Mouse (Mus musculus) lung, embryonic 15.5 days (tissue): ENCODE measurements at regions not wholly inside any gene's neighbourhood (a gene's known extent, or its start where the extent isn't known, plus 50 kb on each side); places are given as distances from the start of the nearest gene placed in this dataset.

Experiments
- ATAC-seq: fragments of 200-750 bp; cut with Nextera tagmentation; 2 replicates; pipeline ENCODE4 v1.8.0; 2017; ENCODE audit warnings: moderate number of reproducible peaks, borderline replicate concordance; ENCODE audit not compliant: low FRiP score, low TSS enrichment; ENCODE audit errors: extremely low read depth
- H3K27ac ChIP-seq: fragments of 300-500 bp; sonication (generic); 2 replicates; pipeline ENCODE4 v1.5.1; 2015; ENCODE audit warnings: moderate library complexity, mild to moderate bottlenecking, inconsistent platforms
- H3K27me3 ChIP-seq: fragments of 300-500 bp; sonication (generic); 2 replicates; pipeline ENCODE4 v1.6.1; 2015; ENCODE audit warnings: inconsistent platforms
- H3K36me3 ChIP-seq: fragments of 300-500 bp; sonication (generic); 2 replicates; pipeline ENCODE4 v1.6.1; 2015; ENCODE audit warnings: inconsistent platforms
- H3K4me1 ChIP-seq: fragments of 300-500 bp; sonication (generic); 2 replicates; pipeline ENCODE4 v1.6.1; 2015; ENCODE audit warnings: inconsistent platforms
- H3K4me2 ChIP-seq: fragments of 300-500 bp; sonication (generic); 2 replicates; pipeline ENCODE4 v1.6.1; 2015; ENCODE audit warnings: inconsistent platforms, mild to moderate bottlenecking, moderate library complexity
- H3K4me3 ChIP-seq: fragments of 300-500 bp; sonication (generic); 2 replicates; pipeline ENCODE4 v1.5.1; 2015; ENCODE audit warnings: mild to moderate bottlenecking, inconsistent platforms
- H3K9ac ChIP-seq: fragments of 300-500 bp; sonication (generic); 2 replicates; pipeline ENCODE4 v1.6.1; 2015; ENCODE audit warnings: inconsistent platforms
- H3K9me3 ChIP-seq: fragments of 300-500 bp; sonication (generic); 2 replicates; pipeline ENCODE4 v1.6.1; 2016; ENCODE audit warnings: inconsistent platforms
- WGBS: fragments of 180-500 bp; shearing (Covaris S2); methylation state at CpG from one replicate; pipeline ENCODE4 v1.1.7; 2015; 5-methylcytosine and 5-hydroxymethylcytosine counted together

- Histone ChIP-seq H3K36me3 (no peaks in the 10 kb centered on the region), H3K27me3 (no peaks in the 10 kb centered on the region), H3K4me3 (no peak overlapping the region), H3K9me3 (no peaks in the 10 kb centered on the region), H3K4me1 (0 out of 2 replicates have a peak, but pooled peaks cover 3% of the 10 kb centered on the region), H3K27ac (no peak overlapping the region), H3K9ac (no peak overlapping the region), H3K4me2 (no peak overlapping the region)
- peak; percentile 65 for ATAC-seq
Measured at GRCm38 (mm10) chr7:124593462-124593861, 610.8 kb downstream of the Hs3st4 start.

DNA sequence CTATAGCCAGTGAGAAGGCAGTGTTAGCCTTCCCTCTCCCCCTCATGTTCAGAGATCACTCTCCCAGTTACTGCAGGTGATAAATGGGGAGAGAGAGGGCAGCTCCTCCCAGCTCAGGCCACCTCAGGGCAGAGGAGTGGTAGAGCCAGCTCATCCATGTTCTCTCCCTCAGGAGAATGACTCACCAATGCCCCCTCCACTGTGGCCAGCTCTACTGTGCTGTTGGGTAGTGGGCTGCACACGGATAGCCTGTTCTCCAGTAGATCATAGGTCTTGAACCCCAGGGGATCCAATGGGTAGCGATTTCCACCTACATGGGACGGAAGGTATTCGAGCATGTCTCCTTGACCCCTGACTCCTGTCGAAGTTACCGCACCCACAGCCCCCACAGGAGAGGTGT is 618.1 kb downstream of the Hs3st4 start:
- H3K4me1 ChIP-seq = no peaks in the 10 kb centered on the region
- H3K9ac ChIP-seq = no peak overlapping the region
- no peaks in the 10 kb centered on the region for H3K36me3 ChIP-seq
- ATAC-seq = peak; percentile 23; the same call in 1 of the 2 replicates
- no peaks in the 10 kb centered on the region for H3K9me3 ChIP-seq
- H3K27me3 ChIP-seq = no peaks in the 10 kb centered on the region
- H3K4me2 ChIP-seq = no peak overlapping the region
- H3K4me3 ChIP-seq = no peak overlapping the region
- no peak overlapping the region for H3K27ac ChIP-seq
- WGBS = 94% methylated on average over 6 of the region's 6 CpGs

DNA sequence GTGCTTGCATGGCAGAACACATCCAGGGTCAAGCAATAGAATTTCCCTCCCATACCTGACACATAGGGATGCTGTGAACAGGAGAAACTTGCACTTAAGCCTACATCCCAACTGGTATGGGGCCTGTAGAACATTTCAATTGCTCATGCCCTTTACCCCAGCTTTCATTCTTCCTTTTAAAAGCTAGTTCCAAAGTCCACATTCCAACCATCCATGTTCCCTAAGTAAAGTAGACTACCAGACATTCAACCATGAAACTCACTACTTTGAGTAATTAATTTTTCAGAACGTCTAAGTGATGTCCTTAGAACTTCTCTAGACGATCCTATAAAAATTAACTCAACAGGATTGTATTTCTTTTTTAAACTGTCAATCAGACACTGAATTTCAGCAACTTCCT is 621.9 kb downstream of the Hs3st4 start:
- Histone ChIP-seq H3K36me3 (no peaks in the 10 kb centered on the region), H3K9me3 (no peaks in the 10 kb centered on the region), H3K4me1 (no peaks in the 10 kb centered on the region), H3K27me3 (no peaks in the 10 kb centered on the region), H3K4me2 (no peak overlapping the region), H3K4me3 (no peak overlapping the region), H3K27ac (no peak overlapping the region), H3K9ac (no peak overlapping the region)
- no peak for ATAC-seq
- 82% methylated on average over 2 of the region's 2 CpGs for WGBS

GRCm38 (mm10) chr7:124605978-124606377 is 623.3 kb downstream of the Hs3st4 start:
- no peaks in the 10 kb centered on the region for H3K27me3 ChIP-seq
- no peak overlapping the region for H3K4me3 ChIP-seq

DNA sequence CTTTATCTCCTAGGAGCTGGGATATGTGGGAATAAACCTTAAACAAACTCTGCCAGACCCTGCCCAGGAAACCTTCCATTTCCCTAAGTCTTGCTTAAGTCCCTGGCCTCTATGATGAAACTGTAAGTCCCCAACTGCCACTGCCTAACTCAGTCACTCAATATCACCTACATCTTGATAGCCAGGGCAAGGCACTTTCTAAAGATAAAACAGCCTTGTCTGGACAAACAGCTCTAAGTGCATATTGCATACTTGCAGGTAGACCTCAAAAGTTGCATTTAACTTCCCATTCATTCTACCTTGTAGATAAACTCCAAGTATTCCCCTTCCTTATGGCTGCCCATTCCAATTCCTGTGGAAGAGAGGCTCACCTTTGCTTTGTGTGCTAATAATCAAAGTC is 624.4 kb downstream of the Hs3st4 start:
- no peaks in the 10 kb centered on the region for H3K27me3 ChIP-seq
- ATAC-seq = no peak

More at GRCm38 (mm10) chr7:124605978-124606377, 623.3 kb downstream of the Hs3st4 start:
- Histone ChIP-seq H3K27ac (no peak overlapping the region), H3K9ac (no peak overlapping the region), H3K4me2 (no peak overlapping the region), H3K36me3 (no peaks in the 10 kb centered on the region), H3K9me3 (no peaks in the 10 kb centered on the region), H3K4me1 (no peaks in the 10 kb centered on the region)
- no peak for ATAC-seq
- 66% methylated on average over 1 of the region's 1 CpGs for WGBS

DNA sequence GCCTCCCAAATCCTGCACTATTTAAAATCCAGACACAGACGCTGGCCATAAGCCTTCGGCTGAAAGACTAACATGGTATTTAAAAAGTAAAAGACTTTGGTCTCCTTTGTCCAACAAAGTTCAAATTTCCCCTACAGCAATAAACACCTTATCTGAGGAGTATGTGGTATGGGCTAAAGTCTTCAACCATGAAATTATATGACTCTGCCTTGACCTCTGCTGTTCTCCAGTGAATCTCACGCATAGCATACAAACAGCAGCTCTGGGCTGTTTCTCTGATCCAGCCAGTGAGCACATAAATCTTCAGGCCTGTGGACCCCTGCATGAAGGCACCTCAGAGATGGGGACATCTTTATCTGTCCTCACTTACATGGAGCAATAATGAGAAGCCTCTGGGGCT is 627.8 kb downstream of the Hs3st4 start:
- H3K27ac ChIP-seq = no peak overlapping the region
- no peak overlapping the region for H3K4me3 ChIP-seq
- no peak overlapping the region for H3K4me2 ChIP-seq
- no peaks in the 10 kb centered on the region for H3K9me3 ChIP-seq
- no peaks in the 10 kb centered on the region for H3K27me3 ChIP-seq
- no peaks in the 10 kb centered on the region for H3K36me3 ChIP-seq
- WGBS = 86% methylated on average over 3 of the region's 3 CpGs
- no peak for ATAC-seq
- H3K9ac ChIP-seq = no peak overlapping the region
- no peaks in the 10 kb centered on the region for H3K4me1 ChIP-seq

More for the DNA sequence above, 624.4 kb downstream of the Hs3st4 start:
- no peak overlapping the region for H3K4me3 ChIP-seq
- no peak overlapping the region for H3K9ac ChIP-seq
- H3K4me1 ChIP-seq = no peaks in the 10 kb centered on the region
- H3K27ac ChIP-seq = no peak overlapping the region
- H3K9me3 ChIP-seq = no peaks in the 10 kb centered on the region
- H3K4me2 ChIP-seq = no peak overlapping the region
- H3K36me3 ChIP-seq = no peaks in the 10 kb centered on the region

- Histone ChIP-seq H3K4me3 (no peak overlapping the region), H3K9ac (no peak overlapping the region), H3K27ac (no peak overlapping the region), H3K27me3 (no peaks in the 10 kb centered on the region), H3K4me2 (no peak overlapping the region), H3K36me3 (no peaks in the 10 kb centered on the region), H3K4me1 (peaks cover 4% of the 10 kb centered on the region), H3K9me3 (no peaks in the 10 kb centered on the region)
- peak; percentile 84 for ATAC-seq
- 32% methylated on average over 6 of the region's 6 CpGs for WGBS
Measured at GRCm38 (mm10) chr7:124647131-124647530, 664.5 kb downstream of the Hs3st4 start.

DNA sequence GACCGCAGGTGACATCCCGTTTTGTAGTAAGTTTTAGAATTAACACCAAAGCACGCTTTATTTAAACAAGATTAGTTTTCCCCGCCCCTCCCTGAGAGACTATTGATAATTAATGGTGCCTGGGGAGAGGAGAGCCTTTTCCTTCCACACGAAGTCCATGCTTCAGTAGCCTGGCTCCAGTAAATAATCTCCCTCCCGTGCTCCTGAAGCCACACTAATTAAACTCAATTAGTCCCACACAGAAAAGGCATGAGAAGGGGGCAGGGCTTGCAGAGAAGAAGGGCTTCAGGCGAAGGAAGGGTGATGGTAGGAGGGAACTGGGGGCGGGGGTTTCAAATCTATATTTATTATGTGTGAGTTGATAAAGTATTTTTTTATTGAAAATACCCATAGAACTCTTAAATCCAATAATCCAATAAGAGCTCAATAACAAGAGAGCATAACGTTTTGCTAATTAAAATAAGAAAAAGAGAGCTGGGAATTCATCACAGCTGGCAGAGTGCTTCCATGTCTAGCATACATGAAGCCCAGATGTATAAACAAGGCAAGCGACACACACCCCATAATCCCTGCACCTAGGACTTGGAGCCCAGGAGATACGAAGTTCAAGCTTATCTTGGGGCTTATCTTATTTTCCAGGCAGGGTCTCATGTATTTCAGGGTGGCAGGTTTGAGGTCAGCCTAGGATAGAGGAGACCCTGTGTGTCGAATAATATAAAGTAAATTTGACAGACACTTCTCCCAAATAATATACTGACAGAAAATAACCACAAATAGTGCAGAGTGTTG is 684.7 kb downstream of the Hs3st4 start:
- 37% methylated on average over 12 of the region's 12 CpGs for WGBS
- no peak overlapping the region for H3K4me2 ChIP-seq
- H3K9ac ChIP-seq = no peak overlapping the region
- H3K9me3 ChIP-seq = no peaks in the 10 kb centered on the region
- H3K4me1 ChIP-seq = peaks cover 3% of the 10 kb centered on the region; the same call in 1 of the 2 replicates
- ATAC-seq = no peak
- no peaks in the 10 kb centered on the region for H3K27me3 ChIP-seq
- H3K4me3 ChIP-seq = no peak overlapping the region
- H3K27ac ChIP-seq = no peak overlapping the region
- no peaks in the 10 kb centered on the region for H3K36me3 ChIP-seq

DNA sequence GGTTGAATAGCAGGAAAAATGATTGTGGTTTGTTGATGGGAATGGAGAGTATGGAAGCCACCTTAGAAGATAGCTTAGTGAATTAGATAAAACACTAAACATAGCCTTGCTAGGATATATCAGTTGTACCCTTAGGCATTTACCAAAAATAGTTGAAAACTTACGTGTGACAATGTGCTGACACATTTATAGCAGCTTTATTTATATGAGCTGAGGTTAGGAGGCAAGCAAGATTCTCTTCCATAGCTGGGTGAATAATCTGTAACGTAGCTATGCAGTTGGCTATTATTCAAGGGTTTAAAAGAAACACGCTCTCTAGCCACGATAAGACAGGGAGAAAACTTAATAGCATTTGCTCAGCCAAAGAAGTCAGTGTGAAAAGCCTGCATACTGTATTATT is 685.4 kb downstream of the Hs3st4 start:
- Histone ChIP-seq H3K27me3 (no peaks in the 10 kb centered on the region), H3K4me1 (peaks cover 3% of the 10 kb centered on the region; the same call in 1 of the 2 replicates), H3K36me3 (no peaks in the 10 kb centered on the region), H3K4me3 (no peak overlapping the region), H3K9me3 (no peaks in the 10 kb centered on the region), H3K9ac (no peak overlapping the region), H3K27ac (no peak overlapping the region), H3K4me2 (no peak overlapping the region)
- no peak for ATAC-seq
- 38% methylated on average over 4 of the region's 4 CpGs for WGBS

DNA sequence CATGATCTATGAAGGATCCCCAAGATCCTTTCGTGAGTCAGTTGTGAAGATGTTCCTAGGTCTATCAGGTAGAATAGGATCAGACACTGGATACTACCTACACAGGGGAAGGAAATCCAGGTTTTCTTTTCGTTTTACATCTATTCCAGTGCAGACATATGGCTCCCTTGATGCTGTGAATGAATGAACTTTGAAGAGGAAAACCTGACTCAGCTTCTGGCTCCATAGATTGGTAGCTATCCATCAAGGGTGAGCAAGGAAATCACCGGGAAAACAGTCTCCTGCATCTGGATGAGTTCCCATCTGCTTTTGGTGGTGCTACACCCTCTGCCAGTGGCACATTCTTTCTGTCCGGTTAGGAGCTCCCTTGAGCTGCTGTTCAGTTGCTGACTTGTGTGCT is 687.8 kb downstream of the Hs3st4 start:
- no peaks in the 10 kb centered on the region for H3K9me3 ChIP-seq
- WGBS = 55% methylated on average over 4 of the region's 4 CpGs

DNA sequence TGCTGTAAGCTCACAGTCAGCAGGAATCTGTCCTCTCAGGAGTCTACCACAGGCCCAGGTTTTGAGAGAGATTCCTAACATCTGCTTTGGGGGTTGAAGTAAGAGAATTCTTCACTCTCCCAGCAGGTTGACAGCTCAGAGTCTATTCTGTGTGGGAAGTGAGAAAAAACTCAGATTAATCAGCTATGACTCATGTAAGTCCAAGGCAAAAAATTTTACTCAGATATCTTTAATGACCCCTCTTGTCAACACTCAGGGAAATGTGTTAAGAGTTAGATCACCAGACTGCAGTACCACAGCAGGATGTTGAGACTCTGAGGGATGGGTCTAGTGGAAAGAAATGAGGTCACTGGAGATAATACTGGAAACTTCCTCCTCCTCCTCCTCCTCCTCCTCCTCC is 688.4 kb downstream of the Hs3st4 start:
- no peak overlapping the region for H3K9ac ChIP-seq
- H3K27ac ChIP-seq = no peak overlapping the region
- H3K4me1 ChIP-seq = peaks cover 3% of the 10 kb centered on the region; the same call in 1 of the 2 replicates
- H3K4me3 ChIP-seq = no peak overlapping the region
- no peak overlapping the region for H3K4me2 ChIP-seq
- no peak for ATAC-seq
- H3K27me3 ChIP-seq = no peaks in the 10 kb centered on the region
- H3K9me3 ChIP-seq = no peaks in the 10 kb centered on the region
- no peaks in the 10 kb centered on the region for H3K36me3 ChIP-seq

More for the DNA sequence above, 687.8 kb downstream of the Hs3st4 start:
- H3K4me2 ChIP-seq = no peak overlapping the region
- no peak overlapping the region for H3K4me3 ChIP-seq
- no peak overlapping the region for H3K27ac ChIP-seq
- no peak overlapping the region for H3K9ac ChIP-seq
- peaks cover 3% of the 10 kb centered on the region; the same call in 1 of the 2 replicates for H3K4me1 ChIP-seq
- no peaks in the 10 kb centered on the region for H3K36me3 ChIP-seq
- H3K27me3 ChIP-seq = no peaks in the 10 kb centered on the region
- ATAC-seq = no peak

DNA sequence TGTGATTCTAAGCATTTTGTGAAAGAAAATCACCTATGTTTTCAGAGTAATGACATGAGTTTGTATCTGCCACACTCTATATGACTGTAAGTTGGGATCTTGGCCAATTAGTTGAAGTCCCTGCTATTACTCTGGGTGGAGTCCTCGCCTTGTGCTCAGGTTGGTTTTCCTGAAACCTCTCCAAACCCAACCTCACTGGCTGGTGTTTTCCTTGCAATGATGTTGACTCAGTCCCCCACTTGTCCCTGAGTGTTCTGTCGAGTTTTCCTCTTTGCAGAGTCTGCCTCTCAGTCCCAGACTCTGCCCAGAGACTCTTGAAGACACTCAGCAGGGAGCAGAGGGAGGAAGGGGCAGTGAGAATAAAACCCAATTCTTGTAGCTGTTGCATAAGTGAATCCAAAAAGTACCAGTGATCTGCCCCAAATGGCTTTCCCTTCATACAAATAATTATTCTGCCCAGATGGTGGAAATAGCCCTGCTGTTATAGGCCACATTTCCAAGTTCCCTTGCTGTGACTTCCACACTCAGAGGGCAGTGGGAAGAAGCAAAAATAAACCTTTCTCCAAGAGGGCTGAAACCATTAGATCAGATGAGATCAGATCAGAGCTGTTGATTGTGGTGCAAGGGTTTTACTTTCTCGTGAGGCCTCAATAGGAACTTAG is 694.3 kb downstream of the Hs3st4 start:
- no peak overlapping the region for H3K9ac ChIP-seq
- no peaks in the 10 kb centered on the region for H3K9me3 ChIP-seq
- H3K4me3 ChIP-seq = no peak overlapping the region
- H3K36me3 ChIP-seq = no peaks in the 10 kb centered on the region
- H3K27ac ChIP-seq = no peak overlapping the region
- ATAC-seq = peak; percentile 69
- no peak overlapping the region for H3K4me2 ChIP-seq
- WGBS = 32% methylated on average over 3 of the region's 3 CpGs
- no peaks in the 10 kb centered on the region; the same call in 1 of the 2 replicates for H3K4me1 ChIP-seq
- no peaks in the 10 kb centered on the region for H3K27me3 ChIP-seq
